Mouse (Mus musculus) midbrain, embryonic 14.5 days (tissue): ENCODE results near the gene Bsdc1. TPM values are rescaled to one million over a fixed set of nuclear protein-coding genes. Genes with fewer than 3 reads are reported as not detected.

Experiments
- ATAC-seq: fragments of 200-750 bp; cut with Nextera tagmentation; 2 replicates; pipeline ENCODE4 v1.8.0; 2017; ENCODE audit warnings: moderate number of reproducible peaks, moderate library complexity; ENCODE audit not compliant: low FRiP score, low TSS enrichment
- DNase-seq: peaks from one replicate; pipeline ENCODE4 v3.0.0-alpha.2; 2015
- H3K27ac ChIP-seq: fragments of 300-500 bp; sonication (generic); replicated peaks from 2 replicates; pipeline ENCODE4 v1.5.1; 2014; ENCODE audit warnings: mild to moderate bottlenecking, low read depth, low read length, moderate library complexity
- H3K27me3 ChIP-seq: fragments of 300-500 bp; sonication (generic); 2 replicates; pipeline ENCODE4 v1.6.1; 2014; ENCODE audit warnings: low read length, control low read depth, mixed read lengths; ENCODE audit not compliant: control insufficient read depth, insufficient read depth
- H3K36me3 ChIP-seq: fragments of 300-500 bp; sonication (generic); 2 replicates; pipeline ENCODE4 v1.6.1; 2014; ENCODE audit warnings: low read length, control low read depth; ENCODE audit not compliant: control insufficient read depth, insufficient read depth
- H3K4me1 ChIP-seq: fragments of 300-500 bp; sonication (generic); 2 replicates; pipeline ENCODE4 v1.6.1; 2014; ENCODE audit warnings: mild to moderate bottlenecking, antibody characterized with exemption, low read length, control low read depth; ENCODE audit not compliant: control insufficient read depth, insufficient read depth
- H3K4me2 ChIP-seq: fragments of 300-500 bp; sonication (generic); 2 replicates; pipeline ENCODE4 v1.6.1; 2014; ENCODE audit warnings: mild to moderate bottlenecking, low read length, moderate library complexity
- H3K4me3 ChIP-seq: fragments of 300-500 bp; sonication (generic); replicated peaks from 2 replicates; pipeline ENCODE4 v1.5.1; 2014; ENCODE audit warnings: low read depth, low read length
- H3K9ac ChIP-seq: fragments of 300-500 bp; sonication (generic); replicated peaks from 2 replicates; pipeline ENCODE4 v1.6.1; 2014; ENCODE audit warnings: mild to moderate bottlenecking, low read length, moderate library complexity
- H3K9me3 ChIP-seq: fragments of 300-500 bp; sonication (generic); 2 replicates; pipeline ENCODE4 v1.6.1; 2016; ENCODE audit warnings: low read length, control low read depth, mixed read lengths; ENCODE audit not compliant: control insufficient read depth
- WGBS: fragments of 180-500 bp; shearing (Covaris S2); extraction: QIAGEN DNeasy Blood & Tissue Kit; methylation state at CpG from one replicate; pipeline ENCODE4 v1.1.7; 2014; 5-methylcytosine and 5-hydroxymethylcytosine counted together
- polyA plus RNA-seq: library from polyadenylated mRNA; unstranded; fragments of >200 nt; fragmentation: Nextera tagmentation; extraction: Ambion mirVana; gene quantifications from 2 replicates; pipeline ENCODE4 v1.2.1, GENCODE M21; 2014

The Bsdc1 gene
- polyA plus RNA-seq = 31.4 and 35.7 TPM in 2 replicates

- under 1% methylated on average over 46 of the region's 46 CpGs for WGBS
- DNase-seq (peak; percentile 100), ATAC-seq (peak; percentile 98)
Measured at GRCm38 (mm10) chr4:129461183-129461960, at the start of gene Bsdc1. Bsdc1 (plus strand) TSS chr4:129461581.

GRCm38 (mm10) chr4:129415892-129416291 lies 45.5 kb upstream of the Bsdc1 start:
- WGBS = 94% methylated on average over 5 of the region's 5 CpGs
- ATAC-seq = no peak

More at GRCm38 (mm10) chr4:129461183-129461960, at the start of gene Bsdc1:
- Histone ChIP-seq H3K27ac (peak within 1 kb of the TSS; percentile 93), H3K27me3 (no peaks in the 10 kb centered on the region), H3K9ac (peak within 1 kb of the TSS; percentile 74), H3K9me3 (no peaks in the 10 kb centered on the region), H3K4me1 (peaks cover 7% of the 10 kb centered on the region), H3K4me2 (peak within 1 kb of the TSS; percentile 78), H3K36me3 (peaks cover 23% of the 10 kb centered on the region), H3K4me3 (peak within 1 kb of the TSS; percentile 94)

GRCm38 (mm10) chr4:129416478-129416877 lies 44.9 kb upstream of the Bsdc1 start:
- Histone ChIP-seq H3K9me3 (no peaks in the 10 kb centered on the region), H3K27ac (no peak overlapping the region), H3K36me3 (no peaks in the 10 kb centered on the region), H3K9ac (no peak overlapping the region), H3K4me2 (no peak overlapping the region), H3K4me3 (no peak overlapping the region), H3K27me3 (no peaks in the 10 kb centered on the region), H3K4me1 (no peaks in the 10 kb centered on the region)
- no peak for ATAC-seq
- WGBS = 90% methylated on average over 5 of the region's 5 CpGs
- no peak for DNase-seq

More at GRCm38 (mm10) chr4:129415892-129416291, 45.5 kb upstream of the Bsdc1 start:
- H3K9ac ChIP-seq = no peak overlapping the region
- H3K27me3 ChIP-seq = no peaks in the 10 kb centered on the region
- H3K27ac ChIP-seq = no peak overlapping the region
- H3K4me2 ChIP-seq = no peak overlapping the region
- H3K36me3 ChIP-seq = no peaks in the 10 kb centered on the region
- no peak overlapping the region for H3K4me3 ChIP-seq
- no peaks in the 10 kb centered on the region for H3K9me3 ChIP-seq
- no peak for DNase-seq
- H3K4me1 ChIP-seq = no peaks in the 10 kb centered on the region

GRCm38 (mm10) chr4:129418321-129418720 lies 43.1 kb upstream of the Bsdc1 start:
- Histone ChIP-seq H3K4me2 (no peak overlapping the region), H3K4me1 (no peaks in the 10 kb centered on the region), H3K9me3 (no peaks in the 10 kb centered on the region), H3K27ac (no peak overlapping the region), H3K4me3 (no peak overlapping the region), H3K36me3 (no peaks in the 10 kb centered on the region), H3K27me3 (no peaks in the 10 kb centered on the region), H3K9ac (no peak overlapping the region)
- ATAC-seq (no peak), DNase-seq (no peak)
- WGBS = 78% methylated on average over 5 of the region's 5 CpGs

- Histone ChIP-seq H3K4me2 (peak within 1 kb of the TSS; percentile 65), H3K36me3 (no peaks in the 10 kb centered on the region), H3K4me1 (0 out of 2 replicates have a peak, but pooled peaks cover 6% of the 10 kb centered on the region), H3K27ac (no peak within 1 kb of the TSS), H3K9ac (peak within 1 kb of the TSS; percentile 64), H3K4me3 (peak within 1 kb of the TSS; percentile 61), H3K27me3 (peaks cover 9% of the 10 kb centered on the region), H3K9me3 (no peaks in the 10 kb centered on the region)
- WGBS = 1% methylated on average over 33 of the region's 33 CpGs
- DNase-seq (peak; percentile 91), ATAC-seq (peak; percentile 87; the same call in 1 of the 2 replicates)
Measured at GRCm38 (mm10) chr4:129440340-129441063, 20.9 kb upstream of the Bsdc1 start, which contains the start of gene Zbtb8b. Zbtb8b (minus strand) TSS chr4:129440853.

GRCm38 (mm10) chr4:129441145-129441544 lies 20.2 kb upstream of the Bsdc1 start:
- H3K27me3 ChIP-seq = peaks cover 9% of the 10 kb centered on the region
- H3K4me3 ChIP-seq = peak overlapping the region; percentile 61
- H3K4me1 ChIP-seq = 0 out of 2 replicates have a peak, but pooled peaks cover 6% of the 10 kb centered on the region
- H3K9me3 ChIP-seq = no peaks in the 10 kb centered on the region
- ATAC-seq = no peak
- H3K9ac ChIP-seq = no peak overlapping the region
- 28% methylated on average over 6 of the region's 6 CpGs for WGBS
- H3K36me3 ChIP-seq = no peaks in the 10 kb centered on the region
- H3K4me2 ChIP-seq = peak overlapping the region; percentile 65
- no peak for DNase-seq
- H3K27ac ChIP-seq = no peak overlapping the region

- H3K27ac ChIP-seq = no peak overlapping the region
- 84% methylated on average over 8 of the region's 8 CpGs for WGBS
- H3K9me3 ChIP-seq = no peaks in the 10 kb centered on the region
- no peak overlapping the region for H3K9ac ChIP-seq
- H3K27me3 ChIP-seq = no peaks in the 10 kb centered on the region
- no peak for ATAC-seq
- no peak overlapping the region for H3K4me2 ChIP-seq
- H3K4me1 ChIP-seq = no peaks in the 10 kb centered on the region
- DNase-seq = no peak
- H3K36me3 ChIP-seq = no peaks in the 10 kb centered on the region
- no peak overlapping the region for H3K4me3 ChIP-seq
Measured at GRCm38 (mm10) chr4:129447360-129447759, 14.0 kb upstream of the Bsdc1 start.

- H3K9me3 ChIP-seq = no peaks in the 10 kb centered on the region
- no peak overlapping the region for H3K9ac ChIP-seq
- H3K4me2 ChIP-seq = no peak overlapping the region
- no peak overlapping the region for H3K27ac ChIP-seq
- ATAC-seq (no peak), DNase-seq (no peak)
- no peaks in the 10 kb centered on the region for H3K36me3 ChIP-seq
- no peaks in the 10 kb centered on the region for H3K27me3 ChIP-seq
- H3K4me3 ChIP-seq = no peak overlapping the region
- no peaks in the 10 kb centered on the region for H3K4me1 ChIP-seq
- WGBS = 82% methylated on average over 11 of the region's 11 CpGs
Measured at GRCm38 (mm10) chr4:129447778-129448563, 13.4 kb upstream of the Bsdc1 start.
